Mouse (Mus musculus) heart, embryonic 16.5 days (tissue): ENCODE measurements around the gene Adgrl3. TPM values are rescaled to one million over a fixed set of nuclear protein-coding genes. Genes with fewer than 3 reads are reported as not detected.
A peak's percentile ranks its signal among the peaks of the same experiment; 100 is the strongest.

Experiments used
- ATAC-seq: fragments of 200-750 bp; cut with Nextera tagmentation; replicated peaks from 2 replicates; pipeline ENCODE4 v1.8.0; 2017; ENCODE audit warnings: moderate number of reproducible peaks; ENCODE audit not compliant: insufficient read depth, low FRiP score; ENCODE audit errors: extremely low read depth
- H3K27ac ChIP-seq: fragments of 300-500 bp; sonication (generic); 2 replicates; pipeline ENCODE4 v1.5.1; 2014; ENCODE audit warnings: mild to moderate bottlenecking, low read length, control low read depth, moderate library complexity
- H3K27me3 ChIP-seq: fragments of 300-500 bp; sonication (generic); 2 replicates; pipeline ENCODE4 v1.6.1; 2014; ENCODE audit warnings: low read length, mixed read lengths; ENCODE audit not compliant: control insufficient read depth, insufficient read depth
- H3K36me3 ChIP-seq: fragments of 300-500 bp; sonication (generic); 2 replicates; pipeline ENCODE4 v1.6.1; 2014; ENCODE audit not compliant: control insufficient read depth, insufficient read depth
- H3K4me1 ChIP-seq: fragments of 300-500 bp; sonication (generic); 2 replicates; pipeline ENCODE4 v1.6.1; 2014; ENCODE audit warnings: low read length, mixed read lengths; ENCODE audit not compliant: control insufficient read depth, insufficient read depth
- H3K4me2 ChIP-seq: fragments of 300-500 bp; sonication (generic); 2 replicates; pipeline ENCODE4 v1.6.1; 2014; ENCODE audit warnings: low read depth, mild to moderate bottlenecking, control low read depth, low read length
- H3K4me3 ChIP-seq: fragments of 300-500 bp; sonication (generic); 2 replicates; pipeline ENCODE4 v1.5.1; 2014; ENCODE audit warnings: mild to moderate bottlenecking, control low read depth, low read length
- H3K9ac ChIP-seq: fragments of 300-500 bp; sonication (generic); 2 replicates; pipeline ENCODE4 v1.6.1; 2014; ENCODE audit warnings: low read length, control low read depth
- H3K9me3 ChIP-seq: fragments of 300-500 bp; sonication (generic); replicated peaks from 2 replicates; pipeline ENCODE4 v1.6.1; 2016; ENCODE audit warnings: low read length; ENCODE audit not compliant: control insufficient read depth
- WGBS: fragments of 180-500 bp; shearing (Covaris S2); extraction: QIAGEN DNeasy Blood & Tissue Kit; methylation state at CpG from one replicate; pipeline ENCODE4 v1.1.7; 2014; 5-methylcytosine and 5-hydroxymethylcytosine counted together
- polyA plus RNA-seq: library from polyadenylated mRNA; unstranded; fragments of >200 nt; fragmentation: Nextera tagmentation; extraction: Ambion mirVana; gene quantifications from 2 replicates; pipeline ENCODE4 v1.2.1, GENCODE M21; 2015

The Adgrl3 gene
- polyA plus RNA-seq, 1 experiment from 2014 or later: 3.6 TPM

DNA sequence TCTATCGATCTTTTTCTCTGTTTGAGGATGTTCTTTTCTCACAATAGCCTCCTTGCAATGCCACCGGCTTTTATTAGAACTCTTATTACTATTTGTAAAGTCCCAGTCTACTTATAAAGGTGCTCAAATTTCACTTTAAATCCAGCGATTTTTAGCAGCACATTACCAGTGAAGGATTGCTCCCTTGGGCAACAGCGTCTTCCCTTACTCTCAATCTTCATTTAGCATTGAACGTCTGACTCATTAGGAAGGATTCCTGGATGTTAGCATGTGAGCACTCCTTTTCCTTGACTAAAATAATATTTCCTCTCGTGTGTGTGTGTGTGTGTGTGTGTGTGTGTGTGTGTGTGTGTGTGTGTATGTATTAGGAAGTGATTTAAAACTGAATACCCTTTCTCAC lies 578.1 kb downstream of the Adgrl3 start:
- Histone ChIP-seq H3K4me1 (no peaks in the 10 kb centered on the region), H3K27ac (no peak overlapping the region), H3K36me3 (no peaks in the 10 kb centered on the region), H3K9me3 (no peaks in the 10 kb centered on the region), H3K4me2 (no peak overlapping the region), H3K27me3 (no peaks in the 10 kb centered on the region), H3K9ac (no peak overlapping the region), H3K4me3 (no peak overlapping the region)
- ATAC-seq: no peak
- WGBS: 61% methylated on average over 6 of the region's 6 CpGs

DNA sequence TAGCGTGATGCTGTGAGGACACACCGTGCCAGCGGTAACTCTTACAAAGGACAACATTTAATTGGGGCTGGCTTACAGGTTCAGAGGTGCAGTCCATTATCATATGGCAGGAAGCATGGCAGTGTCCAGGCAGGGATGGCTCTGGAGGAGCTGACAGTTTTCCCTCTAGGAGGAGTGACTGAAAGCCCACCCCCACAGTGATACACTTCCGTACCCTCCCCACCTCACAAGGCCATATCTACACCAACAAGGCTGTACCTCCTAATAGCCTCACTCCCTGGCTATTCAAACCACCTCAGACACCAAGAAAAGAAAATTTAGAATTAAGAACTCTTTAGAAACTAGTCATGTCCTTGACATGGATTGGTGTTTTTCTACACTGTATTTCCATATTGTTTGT lies 583.0 kb downstream of the Adgrl3 start:
- Histone ChIP-seq H3K4me3 (no peak overlapping the region), H3K9ac (no peak overlapping the region), H3K9me3 (no peaks in the 10 kb centered on the region), H3K36me3 (no peaks in the 10 kb centered on the region), H3K4me2 (no peak overlapping the region), H3K27ac (no peak overlapping the region), H3K27me3 (no peaks in the 10 kb centered on the region), H3K4me1 (no peaks in the 10 kb centered on the region)
- WGBS: 87% methylated on average over 4 of the region's 4 CpGs
- no peak for ATAC-seq

GRCm38 (mm10) chr5:81605646-81606045 lies 585.7 kb downstream of the Adgrl3 start:
- ATAC-seq: no peak

GRCm38 (mm10) chr5:81610223-81610622 lies 590.3 kb downstream of the Adgrl3 start:
- Histone ChIP-seq H3K4me2 (no peak overlapping the region), H3K4me1 (no peaks in the 10 kb centered on the region; the same call in 1 of the 2 replicates), H3K9ac (no peak overlapping the region), H3K9me3 (no peaks in the 10 kb centered on the region), H3K36me3 (no peaks in the 10 kb centered on the region), H3K4me3 (no peak overlapping the region), H3K27me3 (no peaks in the 10 kb centered on the region), H3K27ac (no peak overlapping the region)
- ATAC-seq: 0 out of 2 replicates have a peak, but pooled peaks have one; percentile 10
- 38% methylated on average over 5 of the region's 5 CpGs for WGBS

More at GRCm38 (mm10) chr5:81605646-81606045, 585.7 kb downstream of the Adgrl3 start:
- no peak overlapping the region for H3K4me3 ChIP-seq
- 74% methylated on average over 1 of the region's 1 CpGs for WGBS
- no peak overlapping the region for H3K27ac ChIP-seq
- H3K27me3 ChIP-seq: no peaks in the 10 kb centered on the region
- no peak overlapping the region for H3K4me2 ChIP-seq
- no peaks in the 10 kb centered on the region; the same call in 1 of the 2 replicates for H3K4me1 ChIP-seq
- H3K36me3 ChIP-seq: no peaks in the 10 kb centered on the region
- H3K9ac ChIP-seq: no peak overlapping the region
- no peaks in the 10 kb centered on the region for H3K9me3 ChIP-seq

GRCm38 (mm10) chr5:81614674-81615073 lies 594.7 kb downstream of the Adgrl3 start:
- whole genome bisulfite sequencing: 57% methylated on average over 4 of the region's 4 CpGs
- Histone ChIP-seq H3K27ac (no peak overlapping the region), H3K9me3 (no peaks in the 10 kb centered on the region), H3K27me3 (no peaks in the 10 kb centered on the region), H3K36me3 (no peaks in the 10 kb centered on the region), H3K9ac (no peak overlapping the region), H3K4me3 (no peak overlapping the region), H3K4me2 (no peak overlapping the region), H3K4me1 (no peaks in the 10 kb centered on the region; the same call in 1 of the 2 replicates)
- no peak for ATAC-seq

GRCm38 (mm10) chr5:81621106-81621505 lies 601.2 kb downstream of the Adgrl3 start:
- WGBS: 72% methylated on average over 5 of the region's 5 CpGs
- ATAC-seq: no peak
- Histone ChIP-seq H3K9ac (no peak overlapping the region), H3K27me3 (no peaks in the 10 kb centered on the region), H3K36me3 (no peaks in the 10 kb centered on the region), H3K4me1 (no peaks in the 10 kb centered on the region), H3K4me2 (no peak overlapping the region), H3K27ac (no peak overlapping the region), H3K4me3 (no peak overlapping the region), H3K9me3 (no peaks in the 10 kb centered on the region)

GRCm38 (mm10) chr5:81621715-81622114 lies 601.8 kb downstream of the Adgrl3 start:
- Histone ChIP-seq H3K4me2 (no peak overlapping the region), H3K4me3 (no peak overlapping the region), H3K27ac (no peak overlapping the region), H3K9me3 (no peaks in the 10 kb centered on the region), H3K9ac (no peak overlapping the region), H3K4me1 (no peaks in the 10 kb centered on the region), H3K27me3 (no peaks in the 10 kb centered on the region), H3K36me3 (no peaks in the 10 kb centered on the region)
- WGBS: 57% methylated on average over 3 of the region's 3 CpGs
- no peak for ATAC-seq

DNA sequence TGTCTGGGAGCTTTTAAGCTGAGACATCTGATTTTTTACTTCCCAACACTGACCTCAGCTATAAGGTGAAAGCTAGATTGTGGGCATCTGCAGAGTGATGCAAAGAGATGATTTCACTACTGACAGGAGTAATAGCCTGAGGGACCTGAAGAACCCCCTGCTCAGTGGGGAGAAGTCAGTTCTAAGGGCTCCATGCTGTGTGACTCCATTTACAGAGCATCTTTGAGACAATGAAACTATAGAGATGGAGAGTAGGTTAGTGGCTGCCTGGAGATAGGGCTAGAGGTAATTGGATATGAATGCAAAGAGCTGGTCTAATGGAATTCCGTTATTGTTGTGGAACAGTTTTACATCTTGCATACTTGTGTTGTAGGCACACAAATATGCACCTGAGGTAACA lies 603.9 kb downstream of the Adgrl3 start:
- Histone ChIP-seq H3K4me3 (no peak overlapping the region), H3K9me3 (no peaks in the 10 kb centered on the region), H3K27me3 (no peaks in the 10 kb centered on the region), H3K36me3 (no peaks in the 10 kb centered on the region), H3K9ac (no peak overlapping the region), H3K4me1 (no peaks in the 10 kb centered on the region), H3K27ac (no peak overlapping the region), H3K4me2 (no peak overlapping the region)
- WGBS: 57% methylated on average over 1 of the region's 1 CpGs
- ATAC-seq: no peak

- H3K4me3 ChIP-seq: no peak overlapping the region
- no peak overlapping the region for H3K4me2 ChIP-seq
- H3K27me3 ChIP-seq: no peaks in the 10 kb centered on the region
- H3K9ac ChIP-seq: no peak overlapping the region
- H3K4me1 ChIP-seq: no peaks in the 10 kb centered on the region
- H3K36me3 ChIP-seq: no peaks in the 10 kb centered on the region
- WGBS: 46% methylated on average over 2 of the region's 2 CpGs
- no peak for ATAC-seq
- no peak overlapping the region for H3K27ac ChIP-seq
- H3K9me3 ChIP-seq: no peaks in the 10 kb centered on the region
These were observed 616.2 kb downstream of the Adgrl3 start for GRCm38 (mm10) chr5:81636169-81636568.

- Histone ChIP-seq H3K9ac (no peak overlapping the region), H3K4me3 (no peak overlapping the region), H3K27ac (no peak overlapping the region), H3K9me3 (no peaks in the 10 kb centered on the region), H3K4me2 (no peak overlapping the region), H3K27me3 (no peaks in the 10 kb centered on the region), H3K4me1 (no peaks in the 10 kb centered on the region), H3K36me3 (no peaks in the 10 kb centered on the region)
- 79% methylated on average over 2 of the region's 2 CpGs for WGBS
- ATAC-seq: no peak
These were observed 618.5 kb downstream of the Adgrl3 start for GRCm38 (mm10) chr5:81638422-81638821.
